Mouse (Mus musculus) embryonic facial prominence, embryonic 15.5 days (tissue): ENCODE data around the gene Dapk1. TPM values are rescaled to one million over a fixed set of nuclear protein-coding genes. Genes with fewer than 3 reads are reported as not detected.

Source experiments
- ATAC-seq: fragments of 200-750 bp; cut with Nextera tagmentation; 2 replicates; pipeline ENCODE4 v1.8.0; 2017; ENCODE audit warnings: low read depth, moderate TSS enrichment; ENCODE audit not compliant: insufficient number of reproducible peaks, low FRiP score, low TSS enrichment
- H3K27ac ChIP-seq: fragments of 300-500 bp; sonication (generic); replicated peaks from 2 replicates; pipeline ENCODE4 v1.5.1; 2015; ENCODE audit warnings: mild to moderate bottlenecking, inconsistent platforms
- H3K27me3 ChIP-seq: fragments of 300-500 bp; sonication (generic); 2 replicates; pipeline ENCODE4 v1.6.1; 2015; ENCODE audit warnings: inconsistent platforms
- H3K36me3 ChIP-seq: fragments of 300-500 bp; sonication (generic); 2 replicates; pipeline ENCODE4 v1.6.1; 2015; ENCODE audit warnings: mild to moderate bottlenecking, inconsistent platforms
- H3K4me1 ChIP-seq: fragments of 300-500 bp; sonication (generic); 2 replicates; pipeline ENCODE4 v1.6.1; 2015; ENCODE audit warnings: inconsistent platforms
- H3K4me2 ChIP-seq: fragments of 300-500 bp; sonication (generic); replicated peaks from 2 replicates; pipeline ENCODE4 v1.6.1; 2015; ENCODE audit warnings: mild to moderate bottlenecking, inconsistent platforms
- H3K4me3 ChIP-seq: fragments of 300-500 bp; sonication (generic); replicated peaks from 2 replicates; pipeline ENCODE4 v1.5.1; 2015; ENCODE audit warnings: mild to moderate bottlenecking, inconsistent platforms
- H3K9ac ChIP-seq: fragments of 300-500 bp; sonication (generic); 2 replicates; pipeline ENCODE4 v1.6.1; 2015; ENCODE audit warnings: inconsistent platforms
- H3K9me3 ChIP-seq: fragments of 300-500 bp; sonication (generic); replicated peaks from 2 replicates; pipeline ENCODE4 v1.6.1; 2016; ENCODE audit warnings: inconsistent platforms
- WGBS: fragments of 180-500 bp; shearing (Covaris S2); methylation state at CpG from one replicate; pipeline ENCODE4 v1.1.7; 2015; 5-methylcytosine and 5-hydroxymethylcytosine counted together
- polyA plus RNA-seq: library from polyadenylated mRNA; unstranded; fragments of >200 nt; fragmentation: Nextera tagmentation; extraction: Ambion mirVana; gene quantifications from 2 replicates; pipeline ENCODE4 v1.2.1, GENCODE M21; 2015

Gene Dapk1
- polyA plus RNA-seq, 1 experiment from 2014 or later, result 20.0 TPM

- no peak overlapping the region for H3K4me2 ChIP-seq
- no peaks in the 10 kb centered on the region for H3K9me3 ChIP-seq
- H3K27ac ChIP-seq, result no peak overlapping the region
- no peak for ATAC-seq
- no peak overlapping the region for H3K9ac ChIP-seq
- H3K27me3 ChIP-seq, result no peaks in the 10 kb centered on the region
- 72% methylated on average over 6 of the region's 6 CpGs for WGBS
- H3K4me1 ChIP-seq, result 0 out of 2 replicates have a peak, but pooled peaks cover 12% of the 10 kb centered on the region
- no peaks in the 10 kb centered on the region for H3K36me3 ChIP-seq
- no peak overlapping the region for H3K4me3 ChIP-seq
Observed at GRCm38 (mm10) chr13:60616036-60616435, 14.3 kb downstream of the Dapk1 start.

GRCm38 (mm10) chr13:60618287-60618686, 16.5 kb downstream of the Dapk1 start:
- WGBS, result 50% methylated on average over 9 of the region's 9 CpGs

GRCm38 (mm10) chr13:60619723-60620122, 18.0 kb downstream of the Dapk1 start:
- no peak for ATAC-seq
- 48% methylated on average over 6 of the region's 6 CpGs for WGBS
- Histone ChIP-seq H3K9ac (no peak overlapping the region), H3K27me3 (no peaks in the 10 kb centered on the region), H3K4me3 (no peak overlapping the region), H3K27ac (no peak overlapping the region), H3K4me1 (0 out of 2 replicates have a peak, but pooled peaks cover 12% of the 10 kb centered on the region), H3K36me3 (no peaks in the 10 kb centered on the region), H3K9me3 (no peaks in the 10 kb centered on the region), H3K4me2 (no peak overlapping the region)

More at GRCm38 (mm10) chr13:60618287-60618686, 16.5 kb downstream of the Dapk1 start:
- Histone ChIP-seq H3K9me3 (no peaks in the 10 kb centered on the region), H3K4me1 (0 out of 2 replicates have a peak, but pooled peaks cover 12% of the 10 kb centered on the region), H3K4me2 (no peak overlapping the region), H3K27me3 (no peaks in the 10 kb centered on the region), H3K36me3 (no peaks in the 10 kb centered on the region), H3K9ac (no peak overlapping the region), H3K4me3 (no peak overlapping the region), H3K27ac (no peak overlapping the region)
- ATAC-seq, result no peak

DNA sequence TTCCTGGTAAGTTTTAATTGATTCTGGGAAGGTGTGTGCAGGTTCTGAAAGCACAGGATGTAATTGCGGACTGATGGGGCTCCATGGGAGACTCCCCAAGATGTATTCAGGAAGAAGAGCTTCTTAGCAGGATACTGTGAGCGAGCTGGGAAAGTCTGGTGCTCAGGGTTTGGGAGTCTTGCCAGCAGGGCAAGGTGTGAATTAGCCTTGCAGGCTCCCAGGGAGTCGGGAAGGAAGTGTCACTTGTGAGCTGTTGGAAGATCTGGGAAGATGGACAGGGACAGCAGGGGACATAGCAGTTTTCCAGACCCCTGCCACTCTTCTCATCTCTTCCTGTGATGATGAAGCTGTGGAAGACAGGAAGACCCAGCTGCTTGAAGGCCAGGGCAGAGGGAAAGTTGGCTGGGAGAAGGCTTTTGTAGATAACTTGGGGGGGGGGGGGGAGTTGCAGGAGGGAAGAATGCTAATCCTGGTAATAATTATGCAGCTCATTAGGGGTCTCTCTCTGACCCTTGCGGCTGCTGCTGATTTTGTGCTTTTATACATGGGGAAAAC, 19.7 kb downstream of the Dapk1 start:
- 42% methylated on average over 4 of the region's 4 CpGs for WGBS
- no peak overlapping the region for H3K4me2 ChIP-seq
- no peak for ATAC-seq
- H3K27ac ChIP-seq, result no peak overlapping the region
- H3K36me3 ChIP-seq, result no peaks in the 10 kb centered on the region
- no peak overlapping the region for H3K4me3 ChIP-seq
- no peak overlapping the region for H3K9ac ChIP-seq
- H3K4me1 ChIP-seq, result 0 out of 2 replicates have a peak, but pooled peaks cover 12% of the 10 kb centered on the region
- H3K27me3 ChIP-seq, result no peaks in the 10 kb centered on the region
- H3K9me3 ChIP-seq, result no peaks in the 10 kb centered on the region

GRCm38 (mm10) chr13:60625581-60625980, 23.8 kb downstream of the Dapk1 start:
- Histone ChIP-seq H3K9ac (no peak overlapping the region), H3K27ac (no peak overlapping the region), H3K4me1 (no peaks in the 10 kb centered on the region; the same call in 1 of the 2 replicates), H3K9me3 (no peaks in the 10 kb centered on the region), H3K27me3 (no peaks in the 10 kb centered on the region), H3K4me3 (no peak overlapping the region), H3K4me2 (no peak overlapping the region), H3K36me3 (no peaks in the 10 kb centered on the region)
- WGBS, result 46% methylated on average over 7 of the region's 7 CpGs
- no peak for ATAC-seq

DNA sequence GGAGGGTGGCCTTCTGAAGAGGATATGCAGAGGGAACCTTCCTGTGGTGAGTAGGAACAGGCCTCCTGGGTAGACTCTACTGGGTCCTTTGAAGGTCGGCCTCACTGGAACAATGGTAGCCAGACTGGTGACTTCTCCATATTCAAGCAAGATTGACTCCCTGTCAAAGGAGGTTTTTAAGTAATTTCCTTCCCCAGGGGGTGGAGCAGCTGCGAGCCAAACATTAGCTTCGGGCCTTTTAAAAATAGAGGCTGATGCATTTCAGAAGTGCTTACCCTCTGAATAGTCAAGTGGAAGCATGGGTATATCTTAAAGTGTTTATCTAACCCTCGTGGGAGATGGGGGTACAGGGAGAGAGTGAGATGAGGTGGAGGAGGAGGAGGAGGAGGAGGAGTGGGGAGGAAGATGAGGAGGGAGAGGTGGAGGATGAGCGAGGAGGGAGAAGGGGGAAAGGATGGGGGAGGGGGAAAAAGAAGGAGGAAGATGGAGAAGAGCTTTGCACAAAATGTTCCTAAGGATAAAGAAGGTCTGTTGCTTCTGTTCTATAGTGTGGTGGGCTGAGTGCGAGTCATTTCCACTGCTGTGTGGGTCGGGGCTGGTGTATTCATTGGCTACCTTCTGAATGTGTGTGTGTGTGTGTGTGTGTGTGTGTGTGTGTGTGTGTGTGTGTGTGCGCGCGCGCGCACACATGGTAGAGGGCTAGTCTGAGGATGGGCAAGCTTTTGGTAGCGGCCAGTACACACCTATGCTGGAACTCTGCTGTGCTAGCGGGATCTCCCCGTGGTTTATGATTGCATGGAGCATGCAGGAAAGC, 26.3 kb downstream of the Dapk1 start:
- Histone ChIP-seq H3K4me3 (no peak overlapping the region), H3K36me3 (no peaks in the 10 kb centered on the region), H3K27me3 (no peaks in the 10 kb centered on the region), H3K4me2 (no peak overlapping the region), H3K27ac (no peak overlapping the region), H3K9me3 (no peaks in the 10 kb centered on the region), H3K4me1 (no peaks in the 10 kb centered on the region; the same call in 1 of the 2 replicates), H3K9ac (no peak overlapping the region)
- 37% methylated on average over 15 of the region's 15 CpGs for WGBS
- ATAC-seq, result no peak

GRCm38 (mm10) chr13:60628657-60628950, 26.9 kb downstream of the Dapk1 start:
- H3K9me3 ChIP-seq, result no peaks in the 10 kb centered on the region
- no peak overlapping the region for H3K4me3 ChIP-seq
- H3K9ac ChIP-seq, result no peak overlapping the region
- H3K4me2 ChIP-seq, result no peak overlapping the region
- H3K27ac ChIP-seq, result no peak overlapping the region
- WGBS, result 29% methylated on average over 2 of the region's 2 CpGs
- no peaks in the 10 kb centered on the region for H3K27me3 ChIP-seq
- H3K4me1 ChIP-seq, result no peaks in the 10 kb centered on the region; the same call in 1 of the 2 replicates
- H3K36me3 ChIP-seq, result no peaks in the 10 kb centered on the region
- no peak for ATAC-seq

- Histone ChIP-seq H3K4me3 (no peak overlapping the region), H3K9ac (no peak overlapping the region), H3K27me3 (no peaks in the 10 kb centered on the region), H3K27ac (no peak overlapping the region), H3K9me3 (no peaks in the 10 kb centered on the region), H3K4me1 (no peaks in the 10 kb centered on the region; the same call in 1 of the 2 replicates), H3K36me3 (no peaks in the 10 kb centered on the region), H3K4me2 (no peak overlapping the region)
- ATAC-seq, result no peak
- 92% methylated on average over 9 of the region's 9 CpGs for WGBS
Observed at GRCm38 (mm10) chr13:60629419-60629818, 27.7 kb downstream of the Dapk1 start.

- H3K36me3 ChIP-seq, result no peaks in the 10 kb centered on the region
- H3K9me3 ChIP-seq, result no peaks in the 10 kb centered on the region
- no peak overlapping the region for H3K4me3 ChIP-seq
- no peak overlapping the region for H3K27ac ChIP-seq
- H3K9ac ChIP-seq, result no peak overlapping the region
- no peak overlapping the region for H3K4me2 ChIP-seq
- WGBS, result 20% methylated on average over 6 of the region's 6 CpGs
- no peak for ATAC-seq
- H3K27me3 ChIP-seq, result no peaks in the 10 kb centered on the region
- H3K4me1 ChIP-seq, result no peaks in the 10 kb centered on the region
Observed at GRCm38 (mm10) chr13:60633945-60634344, 32.2 kb downstream of the Dapk1 start.

- no peak for ATAC-seq
Observed at GRCm38 (mm10) chr13:60635636-60636035, 33.9 kb downstream of the Dapk1 start.

GRCm38 (mm10) chr13:60639482-60640055, 37.8 kb downstream of the Dapk1 start:
- Histone ChIP-seq H3K36me3 (no peaks in the 10 kb centered on the region), H3K4me3 (no peak overlapping the region), H3K9ac (no peak overlapping the region), H3K27me3 (no peaks in the 10 kb centered on the region), H3K27ac (no peak overlapping the region), H3K9me3 (no peaks in the 10 kb centered on the region), H3K4me2 (no peak overlapping the region), H3K4me1 (no peaks in the 10 kb centered on the region)
- no peak for ATAC-seq
- WGBS, result 81% methylated on average over 11 of the region's 11 CpGs

More at GRCm38 (mm10) chr13:60635636-60636035, 33.9 kb downstream of the Dapk1 start:
- 80% methylated on average over 6 of the region's 6 CpGs for WGBS
- H3K27ac ChIP-seq, result no peak overlapping the region
- no peaks in the 10 kb centered on the region for H3K4me1 ChIP-seq
- no peak overlapping the region for H3K4me3 ChIP-seq
- H3K27me3 ChIP-seq, result no peaks in the 10 kb centered on the region
- no peak overlapping the region for H3K4me2 ChIP-seq
- no peaks in the 10 kb centered on the region for H3K36me3 ChIP-seq
- no peaks in the 10 kb centered on the region for H3K9me3 ChIP-seq
- H3K9ac ChIP-seq, result no peak overlapping the region
